Mouse (Mus musculus): ENCODE data around the gene Fam240b. TPM values are rescaled to one million over a fixed set of nuclear protein-coding genes. Genes with fewer than 3 reads are reported as not detected.
A peak's percentile ranks its signal among the peaks of the same experiment; 100 is the strongest.
"Not testable (repeated sequence)": the region's sequence is repeated elsewhere in the genome, so short reads cannot be mapped to it uniquely, and the experiment has no call there.

Gene Fam240b
- total RNA-seq, 2 experiments from 2014 or later: not detected

DNA sequence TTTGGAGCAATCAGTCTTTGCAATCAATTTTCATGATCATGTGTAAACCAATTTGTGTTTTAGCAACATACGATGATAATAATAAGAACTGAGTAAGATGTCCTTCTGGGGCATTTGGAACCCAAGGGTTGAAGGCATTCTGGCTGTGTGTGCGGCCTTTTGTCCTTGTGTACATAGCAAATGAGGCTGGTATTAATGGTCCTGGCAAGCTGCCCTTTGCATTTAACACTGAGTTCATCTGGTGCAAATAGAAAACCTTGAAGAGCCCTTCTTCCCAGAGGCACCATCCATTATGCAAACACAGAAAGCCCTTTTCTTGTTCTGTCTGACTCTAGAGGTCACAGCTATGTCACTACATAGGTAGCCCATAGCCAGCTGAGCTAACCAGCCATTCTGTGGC is 35.0 kb downstream of the Fam240b start:
- H3K4me3 ChIP-seq: no peak overlapping the region
- TF ChIP-seq CTCF (IDR thresholded peaks at IDR 0.05): no peak
- H3K27ac ChIP-seq: no peak overlapping the region
- intact Hi-C loops (cut with DNase I): no loop called here
- no peak for DNase-seq (ENCODE audit: extremely low spot score in 1 of 2, low spot score in 2 of 2)

DNA sequence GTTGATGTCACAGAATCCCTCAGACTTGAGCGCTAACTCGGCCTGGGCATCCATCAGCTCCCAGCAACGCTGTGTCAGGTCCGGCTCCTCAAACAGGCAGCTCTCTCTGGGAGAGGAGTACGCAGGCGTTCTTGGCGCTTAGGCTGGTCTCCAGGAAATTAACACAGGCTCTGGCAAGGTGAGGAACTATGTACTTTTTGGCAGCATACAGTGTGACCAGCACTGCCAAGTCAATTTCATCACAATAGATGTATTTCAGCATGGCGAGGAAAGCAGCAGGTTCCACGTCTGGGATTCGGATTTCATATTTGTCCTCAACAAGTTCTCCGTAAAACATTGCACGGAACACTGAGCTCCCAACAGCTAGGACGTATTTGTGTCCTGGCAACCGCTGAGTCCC is 39.4 kb downstream of the Fam240b start:
- H3K27ac ChIP-seq: no peak overlapping the region
- no peak overlapping the region for H3K4me3 ChIP-seq
- TF ChIP-seq CTCF (IDR thresholded peaks at IDR 0.05): no peak
- no peak for DNase-seq (ENCODE audit: extremely low spot score in 1 of 2, low spot score in 2 of 2)
- intact Hi-C loops (cut with DNase I): no loop called here

DNA sequence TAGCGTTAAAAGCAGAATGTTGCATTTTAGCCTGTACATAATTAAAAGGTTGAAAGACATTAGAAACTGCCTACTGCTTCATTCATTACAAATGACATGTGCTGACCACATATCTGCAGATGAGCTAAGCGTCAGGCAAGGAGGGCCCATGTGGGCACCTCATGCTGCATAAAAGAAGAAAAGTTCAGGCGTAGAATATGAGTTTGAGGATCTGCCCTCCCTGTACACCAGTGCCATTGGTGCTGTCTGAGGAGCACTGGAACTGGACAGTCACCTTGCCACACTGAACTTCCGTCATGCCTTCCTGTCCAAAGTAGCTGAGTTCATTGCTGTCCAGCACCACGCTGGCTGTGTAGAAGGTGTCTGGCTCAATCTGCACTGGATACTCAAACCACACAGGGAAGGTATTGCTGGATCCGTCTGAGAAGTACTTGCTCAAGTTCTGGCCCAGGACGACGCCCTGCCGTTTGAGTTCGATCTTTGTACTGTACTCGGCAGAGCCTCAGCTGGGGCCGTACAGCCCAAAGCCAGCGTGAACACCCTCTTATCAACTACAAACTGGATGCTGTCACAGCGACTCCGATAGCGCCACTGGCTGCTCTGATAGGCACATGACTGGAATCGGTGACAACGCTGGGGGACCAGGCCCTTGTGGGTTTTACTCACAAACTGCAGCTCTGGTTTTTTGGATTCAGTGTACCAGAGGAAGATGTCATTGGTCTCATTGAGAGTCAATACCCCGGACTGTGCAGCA is 40.2 kb downstream of the Fam240b start:
- H3K4me3 ChIP-seq; intact Hi-C loops (cut with DNase I); H3K27ac ChIP-seq; DNase-seq (ENCODE audit: extremely low spot score in 1 of 2, low spot score in 2 of 2): not testable (repeated sequence)

DNA sequence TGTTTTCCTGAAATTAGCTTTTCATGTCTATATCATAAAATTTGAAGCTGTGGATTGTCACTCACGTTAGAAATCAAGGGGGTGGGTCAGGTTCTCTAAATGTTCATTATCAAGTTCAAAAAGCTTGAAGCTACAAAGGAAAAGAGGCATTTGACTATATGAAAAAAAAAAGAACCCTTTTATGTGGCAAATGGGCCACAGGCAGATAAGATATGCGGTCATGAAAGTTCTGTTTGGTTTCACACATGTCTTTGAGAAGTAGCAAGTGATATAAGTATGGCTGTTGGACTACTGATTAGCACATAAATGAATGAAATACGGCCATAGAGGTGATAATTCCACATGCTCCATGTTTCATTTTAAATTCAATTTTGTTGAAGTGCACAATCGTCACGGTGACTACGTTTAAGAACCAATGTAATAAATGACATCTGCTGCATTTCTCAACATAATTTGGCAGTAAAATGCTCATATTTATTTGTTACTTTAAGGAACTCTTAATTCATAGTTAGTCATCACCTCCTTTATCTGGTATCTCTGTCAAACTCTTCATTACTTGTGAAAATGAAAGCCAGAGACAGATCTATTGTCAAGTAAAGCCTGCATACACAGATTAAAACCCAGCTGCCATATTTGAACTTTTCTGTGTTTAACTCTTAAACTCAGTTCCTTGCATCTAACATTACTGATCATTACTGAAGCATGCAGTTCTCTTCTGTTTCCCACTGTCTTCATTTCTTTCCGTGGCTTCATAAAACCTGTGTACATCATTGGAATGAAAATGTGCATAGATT is 47.4 kb downstream of the Fam240b start:
- intact Hi-C loops (cut with DNase I): no loop called here
- no peak for TF ChIP-seq CTCF (IDR thresholded peaks at IDR 0.05)
- Histone ChIP-seq H3K27ac (no peak overlapping the region), H3K4me3 (no peak overlapping the region)
- DNase-seq (ENCODE audit: extremely low spot score in 1 of 2, low spot score in 2 of 2): no peak

DNA sequence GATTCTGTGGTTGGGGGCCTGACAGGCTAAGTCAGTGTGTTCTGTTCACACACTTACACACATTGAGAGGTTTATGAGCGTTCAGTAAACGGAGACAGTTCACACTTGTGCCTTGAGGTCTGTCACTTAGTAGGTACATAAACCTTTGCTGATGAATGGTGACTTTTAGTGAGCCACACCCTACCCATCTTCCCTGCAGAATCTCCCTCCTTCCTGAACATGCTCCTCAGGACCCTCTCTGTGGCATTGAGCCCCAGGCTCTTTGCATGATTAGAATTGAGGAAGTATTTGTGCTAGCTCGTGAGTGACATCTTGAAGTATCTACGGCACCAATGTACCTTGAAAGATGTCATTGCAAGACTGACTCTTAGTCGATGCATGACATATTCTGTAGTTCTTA is 48.9 kb downstream of the Fam240b start:
- intact Hi-C loops (cut with DNase I): loop anchor here (5.0 to 10.0 kb wide), 3 partner anchors 559 to 794 kb away; partner anchors contain the start of gene Mfsd14b

GRCm38 (mm10) chr13:64447947-64448346 is 49.6 kb downstream of the Fam240b start:
- intact Hi-C loops (cut with DNase I): loop anchor here (5.0 to 10.0 kb wide), 3 partner anchors 559 to 794 kb away; partner anchors contain the start of gene Mfsd14b
- no peak overlapping the region for H3K4me3 ChIP-seq
- peak in 1 of 2 experiments; percentile 17 for DNase-seq (ENCODE audit: extremely low spot score in 1 of 2, low spot score in 2 of 2)
- H3K27ac ChIP-seq: no peak overlapping the region
- peak; percentile 74 for TF ChIP-seq CTCF (IDR thresholded peaks at IDR 0.05)

More for the DNA sequence above, 48.9 kb downstream of the Fam240b start:
- H3K4me3 ChIP-seq: no peak overlapping the region
- TF ChIP-seq CTCF (IDR thresholded peaks at IDR 0.05): no peak
- DNase-seq (ENCODE audit: extremely low spot score in 1 of 2, low spot score in 2 of 2): no peak
- no peak overlapping the region for H3K27ac ChIP-seq

- intact Hi-C loops (cut with DNase I): loop anchor here (5.0 to 10.0 kb wide), 3 partner anchors 562 to 797 kb away; partner anchors contain the start of gene Mfsd14b
- Histone ChIP-seq H3K27ac (no peak overlapping the region), H3K4me3 (no peak overlapping the region)
- TF ChIP-seq CTCF (IDR thresholded peaks at IDR 0.05): no peak
- no peak for DNase-seq (ENCODE audit: extremely low spot score in 1 of 2, low spot score in 2 of 2)
Observed at GRCm38 (mm10) chr13:64445254-64445920, 52.2 kb downstream of the Fam240b start.

- TF ChIP-seq CTCF (IDR thresholded peaks at IDR 0.05): peak; percentile 62
- H3K27ac ChIP-seq: no peak overlapping the region
- H3K4me3 ChIP-seq: no peak overlapping the region
- intact Hi-C loops (cut with DNase I): loop anchor here (2.0 to 10.0 kb wide), 4 partner anchors 129 to 864 kb away; partner anchors contain the start of gene Mfsd14b
- peak; percentile 71 to 72 for DNase-seq (ENCODE audit: extremely low spot score in 1 of 2, low spot score in 2 of 2)
Observed at GRCm38 (mm10) chr13:64443263-64443894, 54.2 kb downstream of the Fam240b start.

DNA sequence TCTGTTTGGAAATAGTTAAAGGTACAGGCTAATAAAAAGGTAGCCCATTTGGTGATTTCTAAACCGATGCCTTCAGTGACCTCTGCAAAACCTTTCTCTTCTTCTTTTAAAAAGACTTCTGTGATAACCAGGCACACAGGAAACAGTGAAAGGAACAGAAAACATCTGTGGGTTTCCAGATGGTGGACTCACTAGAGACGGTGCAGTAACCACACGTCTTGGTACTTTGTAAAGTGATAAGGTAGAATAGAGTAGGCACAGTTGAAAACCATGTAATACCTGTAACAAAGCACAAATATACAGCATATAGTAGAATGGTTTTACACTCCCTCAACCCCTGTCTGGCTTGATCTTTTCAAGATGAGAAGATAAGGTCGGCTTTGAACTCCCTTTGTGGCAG is 57.0 kb downstream of the Fam240b start:
- Histone ChIP-seq H3K27ac (no peak overlapping the region), H3K4me3 (no peak overlapping the region)
- intact Hi-C loops (cut with DNase I): loop anchor here (1.0 to 10.0 kb wide), 4 partner anchors 125 to 867 kb away; partner anchors contain the start of gene Mfsd14b
- DNase-seq (ENCODE audit: extremely low spot score in 1 of 2, low spot score in 2 of 2): no peak
- TF ChIP-seq CTCF (IDR thresholded peaks at IDR 0.05): no peak

- DNase-seq (ENCODE audit: extremely low spot score in 1 of 2, low spot score in 2 of 2): no peak
- TF ChIP-seq CTCF (IDR thresholded peaks at IDR 0.05): no peak
- Histone ChIP-seq H3K27ac (no peak overlapping the region), H3K4me3 (no peak overlapping the region)
- intact Hi-C loops (cut with DNase I): loop anchor here (10.0 kb wide), 1 partner anchor 265 kb away; no protein-coding TSS in a partner anchor
Observed at GRCm38 (mm10) chr13:64439471-64439870, 58.1 kb downstream of the Fam240b start.

GRCm38 (mm10) chr13:64438863-64439452 is 58.6 kb downstream of the Fam240b start:
- peak; percentile 94 for TF ChIP-seq CTCF (IDR thresholded peaks at IDR 0.05)
- H3K4me3 ChIP-seq: no peak overlapping the region
- DNase-seq (ENCODE audit: extremely low spot score in 1 of 2, low spot score in 2 of 2): peak; percentile 63 to 65
- intact Hi-C loops (cut with DNase I): loop anchor here (10.0 kb wide), 1 partner anchor 264 kb away; no protein-coding TSS in a partner anchor
- 0 out of 2 replicates have a peak overlapping the region, but pooled peaks have one; percentile 12 for H3K27ac ChIP-seq
